Mouse (Mus musculus) lung, postnatal 36 days (tissue): Measurements from ENCODE around the gene Sh3glb2.
A peak's percentile ranks its signal among the peaks of the same experiment; 100 is the strongest.

Experiments used
- DNase-seq: peaks from one replicate; pipeline ENCODE4 v3.0.0; 2022; ENCODE audit warnings: mixed read lengths

Sh3glb2 gene

DNA sequence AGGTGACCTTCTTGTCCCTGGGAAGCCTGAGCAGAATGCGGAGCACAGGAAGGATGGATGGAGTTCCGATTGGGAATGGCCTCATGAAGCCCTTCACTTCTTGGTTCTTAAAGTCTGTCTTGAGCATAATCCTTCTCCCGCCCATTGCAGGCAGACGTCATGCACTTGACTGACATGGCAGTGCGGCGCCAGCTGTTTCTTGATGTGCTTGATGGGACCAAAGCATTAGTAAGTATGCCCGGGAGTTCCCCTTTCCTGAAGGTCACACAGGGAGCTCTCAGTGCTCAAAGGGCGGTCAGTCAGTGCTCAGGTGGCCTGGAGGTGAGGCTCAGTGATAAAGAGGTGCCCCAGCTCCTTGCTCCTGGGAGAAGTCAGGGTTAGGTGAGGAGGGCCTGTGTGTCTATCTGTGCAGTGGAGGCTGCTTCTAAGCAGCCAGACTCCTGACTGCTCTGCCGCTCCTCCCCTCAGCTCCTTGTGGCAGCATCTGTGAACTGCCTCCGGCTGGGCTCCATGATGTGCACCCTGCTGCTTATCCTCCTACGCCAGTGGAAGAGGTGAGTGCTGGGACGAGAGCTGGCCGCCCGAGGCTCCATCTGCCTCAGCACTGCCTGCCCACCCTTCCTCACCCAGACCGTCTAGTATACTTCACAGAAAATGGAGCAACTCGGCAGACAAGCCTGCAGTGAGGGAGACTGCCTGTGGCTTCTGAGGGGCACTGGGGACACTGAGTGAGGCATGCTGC, 22.8 kb downstream of the Sh3glb2 start:
- DNase-seq = no peak

DNA sequence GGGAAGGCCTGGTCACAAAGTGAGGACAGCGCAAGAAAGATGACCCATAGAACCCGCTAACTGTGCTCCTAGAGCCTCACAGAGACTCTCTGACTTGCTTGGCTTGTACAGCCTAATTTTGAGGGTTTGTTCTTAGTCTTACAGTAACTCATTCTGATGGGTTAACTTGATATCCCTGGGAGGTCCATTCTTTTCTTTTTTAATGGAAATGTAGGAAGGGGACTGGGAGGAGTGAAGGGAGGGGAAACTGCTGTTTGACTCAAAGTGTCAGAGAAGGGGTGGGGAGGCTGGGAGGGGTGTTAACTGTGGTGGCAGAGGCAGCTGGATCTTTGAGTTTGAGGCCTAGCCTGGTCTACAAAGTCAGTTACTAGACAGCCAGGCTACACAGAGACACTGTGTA, 23.8 kb downstream of the Sh3glb2 start:
- no peak for DNase-seq

DNA sequence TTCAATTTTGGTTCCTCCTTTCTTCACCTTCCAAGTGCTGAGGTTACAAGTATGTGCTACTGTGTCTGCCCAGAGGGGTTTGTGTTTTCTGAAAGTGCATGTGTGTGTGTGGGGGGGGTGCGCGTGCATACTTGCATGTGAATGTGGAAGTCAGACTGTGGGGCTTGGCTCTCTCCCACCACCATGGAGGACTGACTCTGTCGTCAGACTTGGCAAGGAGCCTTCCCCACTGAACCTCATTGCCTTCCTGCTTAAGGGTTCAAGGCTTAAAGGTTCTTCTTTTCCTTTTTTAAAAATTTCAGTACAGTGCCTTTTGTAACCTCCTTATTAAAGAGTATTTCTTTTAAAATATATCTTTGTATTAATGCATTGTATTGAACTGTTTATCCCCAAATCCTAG, 30.3 kb downstream of the Sh3glb2 start:
- DNase-seq = peak; percentile 10

DNA sequence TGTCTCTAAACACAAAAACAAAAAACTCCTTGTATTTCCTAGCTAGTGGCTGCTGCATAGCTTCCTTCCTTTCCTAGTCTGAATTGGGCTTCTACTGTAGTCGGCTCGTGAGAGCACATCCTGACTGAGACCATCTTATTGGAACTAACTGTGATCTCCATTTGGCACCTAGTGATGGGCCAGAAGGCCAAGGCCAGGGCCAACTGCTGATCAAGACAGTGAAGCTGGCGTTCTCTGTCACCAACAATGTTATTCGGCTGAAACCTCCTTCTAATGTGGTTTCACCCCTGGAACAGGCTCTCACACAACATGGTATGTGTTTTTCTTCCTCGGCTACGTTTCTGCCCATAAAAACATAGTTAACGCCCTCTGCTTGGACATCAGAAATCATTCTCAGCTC, 31.9 kb downstream of the Sh3glb2 start:
- no peak for DNase-seq

DNA sequence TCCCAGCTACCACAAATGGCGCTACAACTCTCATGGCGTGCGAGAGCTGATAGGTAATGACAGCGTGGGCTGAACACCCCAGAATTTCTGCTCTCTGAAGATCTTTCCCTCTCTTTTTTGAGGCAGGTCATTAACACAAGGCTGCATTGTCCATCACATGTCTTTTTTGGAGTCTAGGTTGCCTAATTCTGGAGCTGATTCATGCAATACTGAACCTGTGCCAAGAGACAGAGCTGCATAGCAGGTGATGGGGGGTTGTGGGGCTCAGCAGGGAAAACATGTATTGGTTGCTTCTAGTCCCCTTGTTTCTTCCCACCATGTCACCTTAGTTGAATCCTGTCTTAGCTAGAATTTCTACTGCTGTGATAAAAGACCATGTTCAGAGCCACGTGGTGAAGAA, 33.8 kb downstream of the Sh3glb2 start:
- DNase-seq = no peak

DNA sequence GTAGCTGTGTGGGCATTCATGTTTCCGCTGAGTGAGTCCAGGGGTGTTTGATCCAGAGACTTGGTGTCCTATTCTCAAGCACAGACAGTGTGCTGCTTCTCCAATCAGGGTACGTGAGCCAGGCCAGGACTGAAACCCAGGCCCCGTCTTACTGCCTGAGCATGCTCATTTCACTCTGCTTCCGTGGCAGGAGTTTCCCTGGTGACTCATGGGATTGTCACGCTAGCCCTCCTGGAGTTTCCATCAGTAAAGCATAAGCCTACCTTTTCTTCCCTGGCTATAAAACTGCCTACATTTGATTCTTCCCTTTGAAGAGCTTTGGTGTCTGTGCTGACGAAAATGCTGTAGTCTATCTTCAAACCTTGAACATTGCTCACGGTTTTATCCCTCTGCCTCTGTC, 36.0 kb downstream of the Sh3glb2 start:
- no peak for DNase-seq

DNA sequence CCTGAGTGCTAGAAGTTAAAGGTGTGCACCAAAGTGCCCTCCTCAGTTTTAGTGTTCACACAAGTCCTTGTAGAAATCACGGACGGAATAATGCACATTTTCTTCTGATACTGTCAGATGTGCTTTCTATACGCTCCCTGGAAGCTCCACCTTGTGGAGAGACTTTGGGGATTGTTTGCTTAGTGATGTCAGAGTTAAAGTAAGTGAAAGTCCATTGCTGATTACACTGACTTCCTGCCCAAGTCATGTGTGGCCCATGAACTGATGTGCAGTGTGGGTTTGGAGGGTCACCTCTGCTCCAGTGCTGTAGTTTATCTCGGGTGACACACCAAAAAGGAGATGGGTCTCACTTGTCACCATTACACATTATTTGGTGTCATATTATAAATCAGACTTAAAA, 39.9 kb downstream of the Sh3glb2 start:
- DNase-seq = peak; percentile 15

DNA sequence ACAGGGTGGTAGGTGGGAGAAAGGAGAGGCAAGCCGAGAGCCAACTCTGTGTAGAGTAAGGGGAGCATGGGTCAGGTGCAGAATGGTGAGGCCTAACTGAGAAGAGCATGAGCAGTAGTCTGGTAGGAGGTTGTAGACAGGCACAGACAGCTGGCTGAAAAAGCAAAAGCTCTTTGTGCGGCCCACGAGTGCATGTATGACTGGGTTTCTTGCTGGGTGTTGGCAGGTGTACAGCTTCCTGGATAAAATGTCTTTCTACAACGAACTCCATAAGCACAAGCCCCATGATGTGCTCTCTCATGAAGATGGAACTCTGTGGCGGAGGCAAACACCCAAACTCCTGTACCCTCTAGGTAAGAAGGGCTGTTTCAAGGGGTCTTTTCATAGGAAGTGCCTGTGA, 42.2 kb downstream of the Sh3glb2 start:
- DNase-seq = no peak

DNA sequence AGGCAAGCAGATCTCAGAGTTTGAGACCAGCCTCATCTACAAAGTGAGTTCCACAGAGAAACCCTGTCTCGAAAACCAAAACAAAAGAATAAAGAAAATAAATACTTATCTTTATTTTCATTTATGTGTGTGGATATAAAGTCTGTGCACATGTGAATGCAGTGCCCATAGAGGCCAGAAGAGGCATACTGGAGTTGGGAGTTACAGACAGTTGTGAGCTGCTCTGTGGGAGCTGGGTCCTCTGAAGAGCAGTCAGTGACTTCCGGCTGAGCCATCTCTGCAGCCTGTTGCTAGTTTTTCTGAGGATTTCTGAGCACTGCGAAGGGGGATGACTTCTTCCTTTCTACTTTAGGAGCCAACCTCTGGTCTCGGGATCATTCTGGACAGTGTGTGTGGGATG, 43.0 kb downstream of the Sh3glb2 start:
- no peak for DNase-seq

DNA sequence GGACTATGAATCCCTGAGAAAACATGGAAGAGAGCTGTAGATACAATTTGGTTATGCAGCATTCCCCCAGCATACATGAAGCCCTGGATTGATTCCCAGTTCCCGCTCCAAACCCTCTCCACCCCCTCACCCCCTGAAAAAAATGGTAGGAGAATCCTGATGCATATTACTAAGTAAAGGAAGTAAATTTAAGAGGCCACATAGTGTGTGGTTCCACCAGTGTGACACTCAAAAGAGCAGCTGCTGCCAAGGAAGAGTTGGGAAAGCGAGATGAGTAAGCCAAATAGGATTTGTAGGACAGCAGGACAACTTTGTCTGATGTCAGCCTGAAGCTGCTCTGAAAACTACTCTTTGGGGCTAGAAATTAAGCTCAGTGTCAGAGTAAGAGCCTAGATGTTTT, 47.7 kb downstream of the Sh3glb2 start:
- DNase-seq = no peak

DNA sequence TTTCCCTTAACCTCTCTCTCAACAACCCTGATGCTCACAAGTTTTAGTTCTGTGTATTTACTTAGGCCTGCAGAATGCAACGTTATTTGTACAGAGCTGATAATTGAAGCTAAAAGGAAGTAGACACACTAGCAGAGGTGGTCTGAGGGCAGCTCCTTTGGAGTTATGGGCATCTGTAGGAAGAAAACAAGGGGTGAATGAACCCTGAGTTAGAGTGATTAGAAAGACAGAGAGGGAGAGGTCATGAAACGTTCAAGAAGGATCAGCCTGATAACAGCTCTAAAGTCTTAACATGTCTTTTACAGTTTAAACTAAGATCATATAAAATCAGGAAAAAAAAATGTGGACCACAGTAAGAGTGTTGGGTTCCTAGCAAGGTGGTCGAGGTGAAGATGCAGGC, 49.8 kb downstream of the Sh3glb2 start:
- DNase-seq = no peak

DNA sequence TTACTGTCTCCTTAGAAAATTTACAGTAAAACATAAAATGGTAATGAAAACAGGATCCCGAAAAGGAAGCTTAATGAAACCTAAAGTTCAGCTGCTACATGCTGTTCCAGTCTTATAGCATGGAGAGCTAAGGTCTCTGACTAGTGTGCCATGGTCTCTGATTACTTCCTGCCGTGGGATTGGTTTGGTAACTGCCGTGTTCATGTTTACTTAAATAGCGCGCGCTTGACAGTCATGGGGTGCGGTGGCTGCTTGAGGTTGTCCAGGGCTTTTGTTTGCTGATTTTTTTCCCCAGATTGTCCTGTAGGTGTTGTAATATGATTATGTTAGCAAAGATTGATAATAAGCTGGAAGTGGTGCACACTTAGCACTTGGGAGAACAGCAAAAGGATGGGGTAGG, 53.0 kb downstream of the Sh3glb2 start:
- no peak for DNase-seq

DNA sequence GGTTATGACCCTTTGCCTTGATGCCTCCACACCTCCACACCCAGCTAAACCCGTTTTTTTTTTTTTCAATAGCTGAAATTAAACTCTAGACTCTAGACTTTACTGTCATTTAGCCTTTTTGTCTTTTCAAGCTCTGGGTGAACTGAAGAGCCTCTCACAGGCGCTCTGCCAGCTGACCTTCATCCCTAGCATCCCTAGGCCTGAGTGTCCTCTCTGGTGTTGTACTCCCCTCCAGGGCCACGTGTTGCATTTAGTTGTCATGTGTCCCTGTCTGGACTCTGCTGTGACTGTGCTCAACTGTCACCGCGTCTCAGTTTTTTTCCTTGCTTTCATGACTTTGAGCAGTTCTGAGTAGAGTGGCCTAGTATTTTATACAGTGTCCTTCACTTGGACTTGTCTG, 59.2 kb downstream of the Sh3glb2 start:
- DNase-seq = no peak

DNA sequence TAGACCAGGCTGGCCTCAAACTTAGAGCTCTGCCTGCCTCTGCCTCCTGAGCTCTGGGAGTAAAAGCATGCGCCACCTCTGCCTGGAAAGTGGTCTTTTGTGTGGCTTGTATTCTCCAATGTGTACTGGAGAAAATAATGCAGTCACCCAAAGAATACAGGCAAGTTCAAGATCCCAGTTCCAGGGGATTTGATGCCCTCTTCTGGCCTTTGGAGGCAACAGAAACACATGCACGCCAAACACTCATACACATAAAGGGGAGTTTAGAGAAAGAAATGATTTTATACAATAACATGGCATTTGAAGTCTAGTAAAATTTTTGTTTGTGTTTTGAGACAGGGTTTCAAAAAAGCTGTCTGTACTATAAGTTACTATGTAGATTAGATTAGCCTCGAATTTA, 59.6 kb downstream of the Sh3glb2 start:
- no peak for DNase-seq
